Mouse (Mus musculus): ENCODE data around the gene Dnajc14.

- TF ChIP-seq POLR2A (IDR thresholded peaks at IDR 0.05; ENCODE audit: control insufficient read depth, extremely low read depth, insufficient read depth, low read length, poor library complexity) (no peak), CTCF (IDR thresholded peaks at IDR 0.05; ENCODE audit: borderline replicate concordance, control insufficient read depth, extremely low read depth, insufficient read depth, low read length, poor library complexity) (no peak)
Observed at GRCm38 (mm10) chr10:128817033-128817432, 13.2 kb downstream of the Dnajc14 start, which contains the start of gene Sarnp.
